Mouse (Mus musculus) cortical plate, adult 2 months (tissue): ENCODE results near the gene Tcp11l2.

Experiments
- CTCF ChIP-seq: fragments of 200-500 bp; IDR thresholded peaks from 2 replicates; pipeline ENCODE4 v1.5.1; 2011; ENCODE audit warnings: mild to moderate bottlenecking, control low read depth, low read length; ENCODE audit not compliant: insufficient read depth; ENCODE audit errors: extremely low read depth
- POLR2A ChIP-seq: fragments of 200-500 bp; IDR thresholded peaks from 2 replicates; pipeline ENCODE4 v1.6.1; 2011; ENCODE audit warnings: mild to moderate bottlenecking, low read length, control low read depth; ENCODE audit not compliant: insufficient read depth; ENCODE audit errors: extremely low read depth

DNA sequence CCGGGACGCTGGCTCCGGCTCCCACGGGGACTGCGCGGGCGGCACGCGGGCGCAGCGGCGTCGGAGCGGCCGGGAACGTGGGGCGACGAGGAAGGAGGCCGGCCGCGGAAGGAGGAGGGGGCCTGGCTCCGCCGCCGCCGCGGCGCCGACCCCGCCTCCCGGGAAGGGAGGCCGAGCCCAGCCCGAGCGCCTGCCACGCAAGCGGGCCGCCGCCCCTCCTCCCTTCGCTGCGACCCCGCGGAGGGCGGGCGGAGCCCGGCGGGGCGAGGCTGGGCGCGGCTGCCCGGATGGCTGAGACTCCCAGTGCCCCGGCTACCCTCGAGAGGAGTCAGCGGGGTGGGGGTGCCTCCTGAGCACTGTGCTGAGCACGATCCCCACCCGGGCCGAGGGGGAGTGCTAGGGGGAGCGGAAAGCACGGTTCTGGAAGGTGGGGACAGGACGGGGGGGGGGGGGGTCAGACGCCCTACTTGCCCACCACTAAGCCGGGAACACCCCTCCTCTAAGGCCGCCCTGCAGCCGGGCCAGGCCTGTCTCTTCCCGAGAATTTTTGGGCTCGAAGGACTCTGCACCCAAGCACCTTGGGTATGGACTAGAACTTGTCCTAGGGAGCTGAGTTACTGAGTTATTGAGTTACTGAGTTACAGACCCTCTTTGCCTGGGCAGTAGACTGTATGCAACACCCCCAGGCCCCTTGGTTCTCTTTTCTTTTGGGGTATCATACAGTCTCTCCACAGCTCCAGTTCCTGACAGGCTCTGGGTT is 42.3 kb upstream of the Tcp11l2 start, which contains the start of gene Ckap4:
- TF ChIP-seq CTCF (no peak), POLR2A (no peak)
